Mouse (Mus musculus) bone marrow macrophage, adult 2 months (primary cell): Measurements from ENCODE around the gene Eif3b. TPM values are rescaled to one million over a fixed set of nuclear protein-coding genes. Genes with fewer than 3 reads are reported as not detected.

Experiments used
- H3K27ac ChIP-seq: 2 replicates; pipeline ENCODE4 v1.5.1; 2012; ENCODE audit warnings: low read depth, low read length; ENCODE audit not compliant: insufficient read depth
- H3K4me1 ChIP-seq: 2 replicates; pipeline ENCODE4 v1.6.1; 2012; ENCODE audit warnings: low read length; ENCODE audit not compliant: control insufficient read depth, insufficient read depth
- H3K4me3 ChIP-seq: 2 replicates; pipeline ENCODE4 v1.5.1; 2012; ENCODE audit warnings: mild to moderate bottlenecking, low read length, moderate library complexity; ENCODE audit not compliant: insufficient read depth
- CTCF ChIP-seq: IDR thresholded peaks from 2 replicates; pipeline ENCODE4 v1.5.1; 2012; ENCODE audit warnings: low read depth, mild to moderate bottlenecking, low read length, moderate library complexity
- POLR2A ChIP-seq: IDR thresholded peaks from 2 replicates; pipeline ENCODE4 v1.6.1; 2012; ENCODE audit warnings: mild to moderate bottlenecking, low read depth, low read length, borderline replicate concordance
- polyA plus RNA-seq: library from polyadenylated mRNA; stranded (reverse); fragments of >200 nt; gene quantifications from 2 replicates; pipeline ENCODE4 v1.2.4, GENCODE M21; 2012; ENCODE audit not compliant: missing spikeins, insufficient read depth, insufficient read length

Eif3b gene
- polyA plus RNA-seq, 1 experiment = 87.0 TPM

DNA sequence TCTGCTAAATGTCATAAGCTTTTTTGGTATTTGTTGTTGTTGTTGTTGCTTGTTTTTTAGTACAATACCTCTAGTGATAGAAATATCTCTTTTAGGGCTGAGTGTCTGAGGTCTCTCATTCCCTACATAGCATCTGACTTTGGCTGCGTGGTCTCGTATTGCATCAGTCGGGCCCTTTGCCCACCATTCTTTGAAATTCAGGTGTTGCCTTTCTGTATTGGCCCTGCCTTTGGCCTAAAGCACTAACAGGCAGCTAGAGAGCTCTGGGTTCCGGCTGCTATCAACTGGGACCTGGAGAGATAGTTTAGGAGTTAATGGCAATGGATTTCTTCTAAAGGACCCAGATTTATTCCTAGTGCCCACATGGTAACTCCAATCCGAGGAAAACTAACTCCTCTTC is 27.1 kb upstream of the Eif3b start:
- Histone ChIP-seq H3K4me1 (peaks cover 44% of the 10 kb centered on the region), H3K27ac (peak overlapping the region; percentile 96), H3K4me3 (no peak overlapping the region)
- TF ChIP-seq CTCF (no peak), POLR2A (no peak)

DNA sequence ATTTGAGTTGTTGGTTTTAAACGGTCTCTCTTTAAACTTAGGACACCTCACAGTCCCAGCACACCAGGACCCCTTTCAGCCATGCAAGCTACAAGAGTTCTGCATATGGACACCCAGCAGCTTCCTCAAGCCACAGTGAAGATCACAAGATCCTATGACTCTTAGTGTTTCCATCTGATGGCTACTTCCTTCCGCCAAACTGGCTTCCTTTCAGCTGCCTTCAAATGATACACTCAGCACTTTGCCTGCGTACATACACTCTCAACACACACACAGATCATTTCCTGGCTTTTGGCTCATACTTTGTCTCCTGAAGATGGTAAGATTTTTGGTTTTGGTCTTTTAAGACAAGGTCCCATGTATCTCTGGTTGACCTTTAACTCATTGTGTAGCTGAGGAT is 26.4 kb upstream of the Eif3b start:
- peaks cover 39% of the 10 kb centered on the region for H3K4me1 ChIP-seq
- TF ChIP-seq POLR2A (no peak), CTCF (no peak)
- H3K27ac ChIP-seq = peak overlapping the region; percentile 96
- H3K4me3 ChIP-seq = peak overlapping the region; percentile 13

DNA sequence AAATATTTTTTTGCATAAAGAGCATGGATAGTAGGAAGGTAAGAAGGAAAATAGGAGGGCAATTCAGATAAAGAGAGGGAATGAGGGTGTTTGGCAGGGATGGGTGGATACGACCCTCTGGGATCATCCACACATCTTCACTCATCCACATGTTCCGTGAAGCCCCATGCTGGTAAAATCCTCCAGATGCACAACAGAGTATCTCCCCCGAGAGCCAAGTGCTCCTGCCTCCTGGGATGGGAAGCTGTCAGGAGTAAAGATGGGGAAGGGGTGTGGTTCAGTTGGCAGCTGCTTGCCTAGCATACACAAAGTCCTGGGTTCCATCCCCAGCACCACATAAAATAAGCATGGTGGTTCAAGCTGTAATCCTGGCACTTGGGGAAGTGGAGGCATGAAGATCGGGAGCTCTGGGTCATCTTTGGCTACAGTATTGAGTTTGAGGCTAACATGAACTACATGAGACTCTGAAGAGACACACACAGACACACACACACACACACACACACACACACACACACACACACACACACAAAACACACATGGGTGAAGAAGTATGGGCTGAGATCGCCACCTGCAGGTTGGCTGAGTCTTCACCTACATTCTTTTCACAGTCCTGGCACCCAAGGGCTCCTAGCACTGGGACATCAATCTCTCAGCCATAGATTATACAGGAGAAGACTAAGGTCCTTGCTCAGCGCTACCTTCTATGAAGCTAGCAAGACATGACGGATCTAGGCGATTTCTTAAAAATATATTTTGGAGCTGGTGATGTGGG is 22.8 kb upstream of the Eif3b start:
- no peak overlapping the region for H3K4me3 ChIP-seq
- H3K4me1 ChIP-seq = peaks cover 22% of the 10 kb centered on the region
- peak; percentile 48 for TF ChIP-seq CTCF
- no peak for TF ChIP-seq POLR2A
- H3K27ac ChIP-seq = no peak overlapping the region

DNA sequence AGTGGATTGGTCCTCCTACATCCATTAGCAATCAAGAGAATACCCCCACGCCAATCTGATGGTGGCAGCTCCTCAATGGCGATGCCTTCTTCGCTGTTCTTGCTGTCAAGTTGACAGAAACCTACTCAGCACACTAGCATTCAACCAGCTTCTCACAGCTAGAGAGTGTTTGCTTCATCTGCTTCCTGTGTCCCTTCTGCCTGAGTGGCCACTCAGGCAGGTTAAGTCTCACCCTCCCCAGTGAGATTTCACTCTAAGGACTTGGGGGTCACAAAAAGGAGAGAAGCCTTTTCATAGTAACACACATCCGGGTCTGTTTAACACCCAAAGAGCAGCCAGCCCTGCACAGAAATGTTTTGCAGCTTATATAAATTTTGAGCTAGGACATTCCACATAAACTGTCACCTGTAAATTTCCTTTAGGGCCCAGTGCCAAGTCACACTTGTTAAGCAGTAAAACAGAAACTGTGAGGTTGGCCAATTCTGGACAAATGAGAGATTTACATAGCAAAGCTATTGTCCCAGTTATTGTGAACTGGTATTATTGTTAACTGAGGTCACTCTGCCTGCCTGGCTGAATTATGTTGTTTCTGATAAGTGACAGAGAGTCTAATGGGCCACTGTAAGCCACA is 16.4 kb upstream of the Eif3b start:
- TF ChIP-seq CTCF (no peak), POLR2A (no peak)
- Histone ChIP-seq H3K4me3 (no peak overlapping the region), H3K27ac (no peak overlapping the region), H3K4me1 (peaks cover 19% of the 10 kb centered on the region)

DNA sequence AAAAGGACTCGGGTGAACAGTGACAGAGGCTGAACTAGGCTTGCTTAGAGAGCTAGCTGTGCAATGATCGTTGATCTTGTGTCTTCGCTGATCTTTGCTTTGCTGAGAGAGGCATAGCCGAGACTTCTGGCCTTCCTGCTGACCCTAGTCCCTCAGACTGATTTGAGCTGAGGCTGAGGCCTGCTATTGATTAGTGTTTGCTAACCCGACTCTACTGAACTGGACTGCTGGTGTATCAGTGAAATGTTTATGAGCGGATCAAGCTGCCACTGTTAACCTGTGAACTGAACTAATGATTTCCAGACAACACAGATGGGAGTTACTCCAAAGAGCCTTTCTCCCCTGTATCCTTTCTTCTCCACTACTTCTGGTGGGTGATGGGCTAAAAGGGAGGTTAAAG is 14.0 kb upstream of the Eif3b start:
- peaks cover 19% of the 10 kb centered on the region for H3K4me1 ChIP-seq
- H3K4me3 ChIP-seq = no peak overlapping the region
- no peak for TF ChIP-seq POLR2A
- no peak for TF ChIP-seq CTCF
- no peak overlapping the region for H3K27ac ChIP-seq

DNA sequence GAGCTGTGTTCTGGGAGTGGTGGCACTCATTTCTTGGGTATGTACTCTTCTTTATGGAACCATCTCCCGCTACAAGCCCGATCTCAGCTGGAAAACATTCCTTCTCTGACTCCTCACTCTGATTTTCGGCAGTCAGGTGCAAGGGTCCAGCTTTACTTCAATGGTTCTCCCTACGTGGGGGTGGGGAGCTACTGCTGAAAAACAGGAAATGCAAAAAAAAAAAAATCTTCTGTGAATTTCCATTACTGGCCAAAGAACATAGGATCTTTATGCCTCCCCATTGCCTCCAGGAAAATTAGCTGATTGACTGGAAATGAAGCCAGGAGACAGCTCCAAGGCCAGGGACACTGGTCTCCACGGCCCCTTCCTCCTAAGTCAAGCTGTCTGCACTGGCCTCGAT is 12.5 kb upstream of the Eif3b start:
- TF ChIP-seq CTCF (no peak), POLR2A (no peak)
- Histone ChIP-seq H3K27ac (peak overlapping the region; percentile 14; the same call in 1 of the 2 replicates), H3K4me1 (peaks cover 19% of the 10 kb centered on the region), H3K4me3 (no peak overlapping the region)

DNA sequence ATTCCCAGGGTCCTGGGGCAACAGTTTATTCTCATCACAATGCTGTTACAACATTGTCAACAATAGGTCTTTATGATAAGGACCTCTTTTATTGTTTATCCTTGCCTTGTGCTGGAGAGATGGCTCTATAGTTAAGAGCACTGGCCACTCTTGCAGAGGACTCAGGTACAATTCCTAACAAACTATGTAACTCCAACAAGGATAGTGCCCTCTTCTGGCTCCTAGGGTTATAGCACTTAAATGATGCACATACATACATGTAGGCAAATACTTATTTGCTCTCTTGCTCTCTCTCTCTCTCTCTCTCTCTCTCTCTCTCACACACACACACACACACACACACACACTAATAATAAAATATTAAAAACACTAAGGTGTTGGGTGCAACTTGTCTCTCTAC is 10.3 kb upstream of the Eif3b start:
- Histone ChIP-seq H3K4me3 (no peak overlapping the region), H3K27ac (no peak overlapping the region), H3K4me1 (peaks cover 20% of the 10 kb centered on the region)
- TF ChIP-seq POLR2A (no peak), CTCF (no peak)

DNA sequence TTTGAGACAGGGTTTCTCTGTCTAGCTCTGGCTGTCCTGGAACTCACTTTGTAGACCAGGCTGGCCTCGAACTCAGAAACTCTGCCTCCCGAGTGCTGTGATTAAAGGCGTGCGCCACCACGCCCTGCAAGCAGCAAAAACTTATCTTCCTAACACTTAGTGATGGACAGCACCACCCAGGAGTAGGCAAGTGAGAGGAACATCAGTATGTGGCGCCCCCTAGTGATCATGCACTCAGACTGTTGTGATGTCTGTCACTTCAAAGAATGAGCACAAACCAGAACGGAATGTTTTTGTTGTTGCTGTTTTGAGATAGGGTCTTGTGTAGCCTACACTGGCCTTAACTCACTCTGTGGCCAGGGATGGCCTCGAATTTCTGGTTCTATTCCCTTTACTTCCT is 7.8 kb upstream of the Eif3b start:
- TF ChIP-seq CTCF (peak; percentile 44; the same call in 1 of the 2 replicates), POLR2A (no peak)

DNA sequence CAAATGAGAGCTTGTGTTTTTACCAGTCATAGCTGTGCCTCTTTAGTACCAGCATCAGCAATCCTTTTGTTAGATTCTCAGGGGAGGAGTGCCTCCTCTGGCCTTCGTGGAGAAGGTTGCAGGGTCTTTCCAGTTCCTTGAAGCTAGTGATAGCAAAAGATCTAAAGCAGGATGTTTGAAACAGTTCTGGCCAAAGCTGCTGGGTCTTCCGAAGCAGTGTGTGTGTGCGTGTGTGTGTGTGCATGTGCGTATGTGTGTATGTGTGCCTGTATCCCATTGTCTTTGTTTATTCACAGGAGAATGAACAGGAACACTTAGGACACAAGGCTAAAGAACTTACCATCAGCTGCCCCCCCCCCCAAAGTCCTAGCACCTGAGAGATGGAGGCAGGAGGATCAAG is 4.5 kb upstream of the Eif3b start:
- peaks cover 35% of the 10 kb centered on the region for H3K4me1 ChIP-seq
- H3K4me3 ChIP-seq = no peak overlapping the region
- TF ChIP-seq POLR2A = no peak
- peak overlapping the region; percentile 98 for H3K27ac ChIP-seq

More for the DNA sequence above, 7.8 kb upstream of the Eif3b start:
- H3K27ac ChIP-seq = no peak overlapping the region
- H3K4me3 ChIP-seq = no peak overlapping the region
- H3K4me1 ChIP-seq = peaks cover 38% of the 10 kb centered on the region

DNA sequence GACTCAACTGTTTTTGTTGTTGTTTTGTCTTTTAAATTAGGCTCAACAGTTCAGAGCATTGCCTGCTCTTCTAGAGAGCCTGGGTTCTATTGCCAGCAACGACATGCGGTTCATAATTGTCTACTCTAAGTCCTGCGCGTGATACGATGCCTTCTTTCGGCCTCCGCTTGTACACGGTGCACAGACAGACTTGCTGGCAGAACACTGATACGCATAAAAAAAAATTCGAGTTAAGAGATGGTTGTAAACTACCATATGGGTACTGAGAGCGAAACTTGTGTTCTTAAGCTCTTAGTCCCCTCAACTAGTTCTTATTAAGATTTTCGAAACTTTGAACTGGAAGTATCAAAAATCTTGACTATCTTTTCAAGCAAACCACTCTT is 1.0 kb upstream of the Eif3b start:
- no peak for TF ChIP-seq CTCF
- no peak for TF ChIP-seq POLR2A

More for the DNA sequence above, 1.0 kb upstream of the Eif3b start:
- Histone ChIP-seq H3K27ac (peak overlapping the region; percentile 80), H3K4me3 (peak overlapping the region; percentile 75), H3K4me1 (peaks cover 50% of the 10 kb centered on the region)
